Mouse (Mus musculus) heart, postnatal 0 days (tissue): ENCODE data around the gene 1600014C10Rik.

ENCODE experiments used
- CTCF ChIP-seq: IDR thresholded peaks from 2 replicates; pipeline ENCODE4 v1.5.1; 2016; ENCODE audit warnings: antibody characterized with exemption, control low read depth, low read depth
- EP300 ChIP-seq: IDR thresholded peaks from 2 replicates; pipeline ENCODE4 v1.6.1; 2016; ENCODE audit warnings: antibody characterized with exemption, low read depth

DNA sequence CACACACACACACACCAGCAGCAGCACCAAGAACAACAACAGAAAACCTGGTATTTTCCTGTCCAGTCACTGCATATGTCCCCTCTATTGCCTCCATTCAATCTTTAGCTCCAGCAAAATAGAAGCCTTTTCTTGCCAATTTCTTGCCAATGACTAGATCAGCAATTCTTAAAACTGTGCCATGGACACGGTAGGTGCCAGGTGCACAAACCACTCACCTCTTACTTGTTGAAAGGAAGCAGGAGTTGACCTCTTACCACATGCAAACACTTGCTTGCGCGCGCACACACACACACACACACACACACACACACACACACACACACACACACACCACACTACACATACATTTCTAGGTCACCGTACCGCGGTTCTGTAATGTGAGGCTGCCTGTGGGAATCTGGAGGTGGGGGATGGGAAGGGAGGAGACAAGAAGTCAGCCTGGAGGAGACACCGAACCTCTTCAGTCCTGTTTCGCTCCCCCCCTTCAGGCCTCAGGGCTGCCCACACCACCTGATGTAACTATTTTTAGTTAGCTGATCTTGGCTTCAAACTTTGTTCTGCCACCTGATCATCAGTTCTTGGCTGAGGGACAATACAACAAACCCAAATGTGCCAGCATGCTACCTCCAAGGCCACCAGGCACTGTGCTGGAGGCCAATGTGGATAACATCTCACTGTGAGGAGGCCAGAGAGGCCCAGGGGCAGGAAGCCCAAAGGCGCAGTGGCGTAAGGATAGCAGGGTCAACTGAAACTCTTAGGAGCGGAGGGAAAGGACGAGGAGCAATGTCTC lies 41.8 kb downstream of the 1600014C10Rik start:
- TF ChIP-seq CTCF (no peak), EP300 (peak; percentile 96)
